Mouse (Mus musculus): ENCODE results near the gene Trim46.

Trim46 gene

GRCm38 (mm10) chr3:89270891-89271290 is 24.8 kb upstream of the Trim46 start:
- peak; percentile 55 for DNase-seq

- DNase-seq = peak; percentile 93
Observed at GRCm38 (mm10) chr3:89270051-89270755, 24.1 kb upstream of the Trim46 start, which contains the start of gene Slc50a1. Slc50a1 (minus strand) TSS chr3:89270570.

- no peak for DNase-seq
Observed at GRCm38 (mm10) chr3:89268916-89269315, 22.8 kb upstream of the Trim46 start.

- peak; percentile 84 for DNase-seq
Observed at GRCm38 (mm10) chr3:89266439-89266893, 20.4 kb upstream of the Trim46 start.

GRCm38 (mm10) chr3:89262417-89262816 is 16.3 kb upstream of the Trim46 start:
- peak; percentile 57 for DNase-seq

- no peak for DNase-seq
Observed at GRCm38 (mm10) chr3:89260211-89260610, 14.1 kb upstream of the Trim46 start.

GRCm38 (mm10) chr3:89259076-89259475 is 13.0 kb upstream of the Trim46 start, which contains the start of gene Dpm3:
Dpm3 (plus strand) TSS chr3:89259358.
- DNase-seq = no peak

- DNase-seq = no peak
Observed at GRCm38 (mm10) chr3:89256177-89256576, 10.1 kb upstream of the Trim46 start.

- DNase-seq = no peak
Observed at GRCm38 (mm10) chr3:89254994-89255393, 8.9 kb upstream of the Trim46 start.

- DNase-seq = peak; percentile 91
Observed at GRCm38 (mm10) chr3:89251365-89251895, 5.3 kb upstream of the Trim46 start.

- DNase-seq = peak; percentile 83
Observed at GRCm38 (mm10) chr3:89250435-89251040, 4.4 kb upstream of the Trim46 start.

- DNase-seq = no peak
Observed at GRCm38 (mm10) chr3:89247466-89247865, 1.4 kb upstream of the Trim46 start.

- DNase-seq = peak; percentile 41
Observed at GRCm38 (mm10) chr3:89245688-89246171, 379 bp downstream of the Trim46 start, which contains the start of gene Krtcap2. Krtcap2 (plus strand) TSS chr3:89245966.

- peak; percentile 60 for DNase-seq
Observed at GRCm38 (mm10) chr3:89244982-89245687, 974 bp downstream of the Trim46 start.

- peak; percentile 69 for DNase-seq
Observed at GRCm38 (mm10) chr3:89244158-89244981, 1.7 kb downstream of the Trim46 start.

- DNase-seq = peak; percentile 84
Observed at GRCm38 (mm10) chr3:89243609-89244008, 2.5 kb downstream of the Trim46 start.

GRCm38 (mm10) chr3:89242331-89242895 is 3.7 kb downstream of the Trim46 start:
- DNase-seq = peak; percentile 86

GRCm38 (mm10) chr3:89238494-89238893 is 7.6 kb downstream of the Trim46 start:
- no peak for DNase-seq

- DNase-seq = peak; percentile 11
Observed at GRCm38 (mm10) chr3:89237682-89238081, 8.4 kb downstream of the Trim46 start.

GRCm38 (mm10) chr3:89236516-89236915 is 9.6 kb downstream of the Trim46 start:
- no peak for DNase-seq

- peak; percentile 66 for DNase-seq
Observed at GRCm38 (mm10) chr3:89233562-89234110, 12.5 kb downstream of the Trim46 start.
